Mouse (Mus musculus) spleen, adult 2 months (tissue): ENCODE data around the gene Man2a1.

Experiments used
- CTCF ChIP-seq: fragments of 200-500 bp; IDR thresholded peaks from 2 replicates; pipeline ENCODE4 v1.5.1; 2011; ENCODE audit warnings: mild to moderate bottlenecking, inconsistent platforms; ENCODE audit not compliant: insufficient read depth, insufficient read length, insufficient replicate concordance; ENCODE audit errors: extremely low read depth
- POLR2A ChIP-seq: fragments of 200-500 bp; IDR thresholded peaks from 2 replicates; pipeline ENCODE4 v1.6.1; 2011; ENCODE audit warnings: low read depth, low read length, inconsistent platforms

- TF ChIP-seq POLR2A: no peak
- no peak for TF ChIP-seq CTCF
These were observed 18.6 kb upstream of the Man2a1 start for GRCm38 (mm10) chr17:64581962-64582361.
